ENCODE assay signal across 10 mouse cellular contexts in genomic region chr10:82910198-82910597, GRCm38 (mm10). TPM values are rescaled to one million over a fixed set of nuclear protein-coding genes. Genes with fewer than 3 reads are reported as not detected.
A peak's percentile ranks its signal among the peaks of the same experiment; 100 is the strongest.
DNase-seq lines count a peak whose midpoint lies in the region; ATAC-seq and TF ChIP-seq lines count a peak whose summit lies in the region.
"Had no signal": no experiment of that assay in that cellular context is flagged by ENCODE, and none has a peak within 500 bp of the region (broad histone marks: within the 10 kb centered on the region; RNA-seq: fewer than 3 reads in every experiment).

No protein-coding gene starts in this region.

- H3K4me3 ChIP-seq in bone marrow macrophage, adult 2 months (ENCODE audit: insufficient read depth, low read length): no peak overlapping the region
- H3K4me3 ChIP-seq: lung, embryonic 15.5 days; myocyte had no signal

- H3K4me1 ChIP-seq in bone marrow macrophage, adult 2 months (ENCODE audit: control insufficient read depth, insufficient read depth, low read length): peaks cover 11% of the 10 kb centered on the region

- TF ChIP-seq CTCF in bone marrow macrophage, adult 2 months (IDR thresholded peaks at IDR 0.05; ENCODE audit: low read depth, low read length): peak; percentile 79

- no peak overlapping the region for H3K27ac ChIP-seq in bone marrow macrophage, adult 2 months (ENCODE audit: insufficient read depth, low read depth, low read length)
- H3K27ac ChIP-seq: lung, embryonic 15.5 days had no signal

- TF ChIP-seq POLR2A in bone marrow macrophage, adult 2 months (IDR thresholded peaks at IDR 0.05; ENCODE audit: borderline replicate concordance, low read depth, low read length): no peak

- peak; percentile 31 for DNase-seq in kidney, adult 9 months
- no peak for DNase-seq in kidney, postnatal 14 days
- peak; percentile 19 for DNase-seq in urinary bladder, postnatal 25 days (ENCODE audit: low spot score)
- DNase-seq in urinary bladder, adult 2 months (ENCODE audit: low spot score): no peak
- no peak for DNase-seq in heart, postnatal 10 days
- no peak for DNase-seq in frontal cortex, postnatal 10 days (ENCODE audit: low spot score in 2 of 2)

- no peak for ATAC-seq in inflammation-experienced regulatory T-cells, adult 6 months

- intact Hi-C loops in heart, postnatal 10 days (cut with DNase I): loop anchor here (2.0 to 5.0 kb wide), 3 partner anchors 187 to 445 kb away; no protein-coding TSS in a partner anchor

RNA-seq across cellular contexts. Expression of gene Eid3, which starts 43.8 kb away (rescaled TPM):
- polyA plus RNA-seq in urinary bladder, adult 2 months (2012; rRNA removed): 0.22 and 0.77 TPM in 2 replicates
- 3.5 and 4.3 TPM in 2 replicates for polyA plus RNA-seq in bone marrow macrophage, adult 2 months (2012; ENCODE audit: insufficient read depth, insufficient read length, missing spikeins)
- 1 to 10 TPM in 1 of 2 experiments, under 1 TPM in 1; 0.60 to 1.8 TPM for total RNA-seq in heart, postnatal 10 days (2021)
- polyA plus RNA-seq in inflammation-experienced regulatory T-cells, adult 6 months (2017; shearing (Covaris generic)): under 1 TPM; 0.35 to 0.91 (median 0.64) TPM

Comparison
In these comparisons a context has a peak if more than half of its experiments do, and no peak if none do; other contexts are left out.
1. DNase-seq: peak in kidney, adult 9 months (single experiment) and urinary bladder, postnatal 25 days (single experiment); none in kidney, postnatal 14 days (single experiment), urinary bladder, adult 2 months (single experiment), heart, postnatal 10 days (0 of 2) and frontal cortex, postnatal 10 days (0 of 2).